Mouse (Mus musculus) left cerebral cortex, adult 11 months (tissue): ENCODE measurements around the gene Usp29.
"Not testable (repeated sequence)": the region's sequence is repeated elsewhere in the genome, so short reads cannot be mapped to it uniquely, and the experiment has no call there.

Source experiments
- DNase-seq: peaks from one replicate; pipeline ENCODE4 v3.0.0; 2022; ENCODE audit warnings: low spot score

Gene Usp29

DNA sequence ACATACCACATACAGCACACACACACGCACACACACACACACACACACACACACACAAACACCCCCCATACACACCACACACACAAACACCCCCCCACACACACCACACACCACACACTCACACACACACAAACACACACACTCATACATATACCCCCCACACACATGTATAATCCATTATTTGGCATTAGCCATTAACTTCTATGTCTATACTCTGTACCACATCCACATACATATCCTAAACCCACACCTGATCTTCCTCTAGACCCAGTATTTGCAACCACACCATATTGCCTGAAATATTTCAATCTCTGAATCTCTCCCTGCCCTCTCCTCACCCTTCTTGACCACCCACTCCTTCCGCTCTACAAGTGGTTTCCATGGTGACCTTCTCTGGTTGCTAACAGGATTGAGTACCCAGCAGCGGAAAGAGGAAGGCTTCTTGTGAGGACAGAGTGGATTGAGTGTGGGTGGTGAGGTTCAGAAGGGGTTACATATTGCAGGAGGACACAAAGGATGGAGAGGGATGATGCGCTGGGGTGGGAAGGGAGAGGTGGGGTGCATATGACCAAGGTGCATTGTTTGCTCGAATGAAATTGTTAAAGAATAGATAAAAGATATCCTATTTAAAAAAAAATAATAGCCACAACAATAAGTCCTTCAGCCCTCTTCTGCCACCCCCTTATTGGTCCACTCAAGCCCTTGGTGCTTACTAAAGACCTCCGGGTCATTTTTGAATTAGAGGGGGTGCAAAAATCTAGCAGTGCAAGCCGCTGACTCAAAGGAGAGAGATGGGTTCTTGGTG, 195.8 kb downstream of the Usp29 start:
- DNase-seq = no peak

DNA sequence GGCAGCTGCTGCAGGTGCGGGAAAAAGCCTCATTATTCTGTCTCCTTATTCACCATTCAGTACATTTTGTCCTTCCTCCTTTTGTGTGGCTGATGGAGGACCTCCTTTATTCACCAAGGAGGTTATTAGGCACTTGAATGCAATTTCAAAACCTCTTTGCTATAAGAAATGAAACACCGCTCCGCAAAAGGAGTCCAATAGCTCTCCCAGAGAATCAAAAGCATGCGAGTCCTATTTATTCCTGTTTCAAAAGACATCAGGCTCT, 196.3 kb downstream of the Usp29 start:
- DNase-seq = no peak

DNA sequence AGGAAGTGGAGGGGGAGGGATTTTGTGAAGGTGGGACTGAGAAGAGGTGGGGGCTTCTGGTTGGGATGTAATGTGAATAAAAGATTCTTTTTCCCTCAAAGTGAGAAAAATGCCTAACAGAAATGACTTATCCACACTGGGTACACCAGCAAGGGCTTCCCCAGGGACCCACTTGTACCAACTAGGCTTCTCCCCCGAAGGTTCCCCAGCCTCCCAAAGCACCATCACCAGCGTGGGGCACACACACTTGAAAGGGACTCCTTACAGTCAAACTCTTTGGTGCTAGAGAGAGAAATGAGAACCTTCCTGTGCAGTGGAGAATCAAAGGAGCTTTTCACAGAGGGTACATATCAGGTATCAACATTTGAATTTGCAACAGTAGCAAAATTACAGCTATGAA, 198.9 kb downstream of the Usp29 start:
- DNase-seq = no peak

DNA sequence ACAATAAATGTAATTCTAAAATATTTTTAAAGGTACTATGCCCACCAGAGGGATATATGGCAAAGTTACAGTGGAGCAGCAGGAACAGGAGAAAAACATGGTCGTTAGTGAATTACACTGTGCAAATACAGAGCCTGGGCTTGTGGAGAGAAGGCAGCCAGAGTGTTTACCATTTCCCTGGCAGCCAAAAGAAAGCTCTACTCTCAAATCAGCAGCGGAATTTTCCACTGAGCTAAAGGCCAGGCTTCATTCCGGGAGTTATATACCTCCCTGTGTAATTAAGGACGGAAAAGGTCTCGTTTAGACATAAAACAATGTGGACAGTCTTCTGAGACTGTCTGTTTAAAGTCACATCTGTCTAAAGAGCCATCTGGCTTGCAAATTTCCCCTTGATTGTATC, 204.4 kb downstream of the Usp29 start:
- no peak for DNase-seq

DNA sequence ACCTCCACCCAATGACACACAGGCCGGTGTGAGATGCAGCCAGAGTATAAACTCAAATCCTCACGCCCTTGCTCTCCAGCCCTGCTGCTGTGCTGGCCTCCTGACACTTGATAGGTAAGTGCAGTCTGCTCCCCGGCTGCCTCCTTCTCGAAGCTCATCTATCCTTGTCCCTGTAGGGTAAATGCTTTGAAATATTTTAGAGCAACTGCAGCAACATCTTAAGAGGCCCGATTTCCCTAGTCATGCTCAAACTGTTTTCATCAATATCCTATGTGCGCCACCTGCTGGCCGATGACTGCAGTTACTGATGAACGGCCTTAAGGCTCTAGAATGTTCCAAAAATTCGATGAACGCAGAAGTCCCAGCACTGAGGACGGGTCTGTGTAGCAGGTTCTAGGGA, 206.7 kb downstream of the Usp29 start:
- peak; percentile 68 for DNase-seq

DNA sequence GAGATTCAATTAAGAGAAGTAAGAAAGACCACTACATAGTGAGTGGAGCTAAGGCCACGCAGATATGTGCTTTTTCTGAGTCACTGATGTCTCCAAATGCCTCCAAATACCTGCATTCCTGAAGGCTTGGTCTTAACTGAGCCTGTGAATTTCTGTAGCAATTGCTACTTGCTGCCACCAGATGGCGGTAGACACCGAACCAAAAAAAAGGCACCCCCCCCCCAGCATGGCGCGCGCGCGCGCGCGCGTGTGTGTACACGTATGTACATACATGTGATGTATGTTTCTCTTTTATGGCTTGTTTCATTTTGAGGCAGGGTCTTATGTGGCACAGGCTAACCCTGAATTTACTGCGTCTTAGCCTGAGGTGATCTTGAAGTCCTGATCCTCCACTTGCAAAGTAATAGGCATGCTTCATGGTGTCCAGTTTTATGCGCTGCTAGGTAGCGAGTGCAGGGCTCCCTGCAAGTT, 210.4 kb downstream of the Usp29 start:
- DNase-seq = no peak

DNA sequence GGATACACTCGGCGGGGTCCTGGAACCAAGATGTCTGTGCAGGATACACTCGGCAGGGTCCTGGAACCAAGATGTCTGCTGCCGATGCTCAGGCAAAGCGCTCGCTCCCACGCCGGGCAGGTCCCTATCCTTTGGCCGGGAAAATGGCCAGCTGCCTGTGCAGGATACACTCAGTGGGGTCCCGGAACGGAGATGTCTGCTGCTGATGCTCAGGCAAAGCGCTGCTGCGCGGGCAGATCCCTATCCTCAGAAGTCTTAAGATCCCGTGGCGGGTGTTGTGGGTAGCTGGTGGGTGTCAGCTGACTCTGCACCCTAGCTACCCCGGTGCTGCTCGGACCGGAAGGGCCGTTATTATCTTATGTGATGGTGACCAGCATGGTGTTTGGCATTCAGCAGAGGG, 217.7 kb downstream of the Usp29 start:
- DNase-seq = not testable (repeated sequence)

DNA sequence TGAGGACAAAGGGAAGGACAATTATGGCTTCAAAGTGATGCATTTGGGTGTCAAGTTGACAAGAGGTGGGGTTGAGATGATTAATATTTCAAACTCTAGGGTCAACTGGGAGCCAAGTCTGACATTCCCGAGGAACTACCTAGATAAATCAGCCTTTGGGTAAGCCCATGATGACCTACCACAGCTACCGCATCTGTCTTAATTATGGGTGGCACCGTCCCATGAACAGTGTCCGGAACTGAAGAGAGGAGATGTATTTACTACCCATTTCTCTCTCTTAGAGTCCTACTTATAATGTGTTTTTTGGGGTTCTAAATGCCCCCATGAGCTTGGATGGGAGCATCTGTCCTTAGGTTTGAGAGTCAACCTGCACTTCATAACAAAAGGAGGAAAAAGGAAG, 226.2 kb downstream of the Usp29 start:
- no peak for DNase-seq

DNA sequence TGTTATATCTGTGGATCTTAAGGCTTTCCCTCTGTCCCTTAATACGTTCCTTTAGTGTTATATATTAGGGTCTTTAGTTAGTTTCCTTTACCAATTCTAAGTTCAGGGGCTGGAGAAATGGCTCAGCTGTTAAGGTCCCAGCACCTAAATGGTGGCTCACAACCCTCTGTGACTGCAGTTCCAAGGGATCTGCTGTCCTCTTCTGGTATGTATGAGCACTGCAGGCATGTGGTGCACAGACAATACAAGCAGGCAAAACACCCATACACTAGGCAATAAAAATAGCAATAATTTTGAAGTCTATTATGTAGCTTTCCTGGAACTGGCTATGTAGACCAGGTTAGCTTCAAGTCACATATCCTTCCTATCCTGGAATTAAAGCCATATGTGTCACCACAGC, 228.2 kb downstream of the Usp29 start:
- DNase-seq = no peak

DNA sequence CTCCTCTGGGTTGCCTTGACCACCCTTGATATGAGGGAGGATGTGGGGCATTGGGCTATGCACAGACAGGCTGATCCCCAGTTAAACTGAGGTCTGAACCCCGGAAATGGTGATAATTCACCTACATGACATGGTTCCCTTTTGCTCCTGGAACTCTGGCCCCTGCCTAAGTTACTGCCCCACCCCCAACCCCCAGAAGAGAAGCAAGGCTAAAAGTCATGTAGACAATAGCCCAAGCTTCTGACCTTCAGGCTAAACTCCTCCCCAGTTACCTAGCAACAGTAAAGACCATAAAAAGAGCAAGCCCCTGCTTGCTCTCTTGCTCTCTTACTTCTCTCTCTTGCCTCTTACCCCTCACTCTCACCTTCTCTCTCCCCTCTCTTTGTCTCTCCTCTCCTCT, 243.2 kb downstream of the Usp29 start:
- DNase-seq = no peak

DNA sequence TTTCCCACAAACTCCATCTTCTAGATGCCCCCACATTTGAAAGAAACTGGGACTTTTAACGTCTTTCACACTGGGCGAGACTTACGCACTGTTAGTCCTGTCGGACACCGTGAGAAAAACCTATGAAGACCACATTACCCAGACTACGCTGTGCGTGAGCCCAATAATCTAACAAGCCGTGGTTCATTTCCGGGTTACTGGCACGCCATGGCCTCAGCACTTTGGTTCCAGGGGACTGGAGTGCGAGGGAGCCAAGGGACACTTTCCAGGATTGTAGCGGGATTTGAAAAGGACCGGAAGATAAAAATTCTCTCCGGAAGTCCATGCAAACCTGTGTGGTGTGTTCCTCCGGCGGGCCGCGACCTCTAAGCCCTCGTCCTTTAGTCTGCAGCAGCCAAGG, 246.5 kb downstream of the Usp29 start:
- DNase-seq = no peak

DNA sequence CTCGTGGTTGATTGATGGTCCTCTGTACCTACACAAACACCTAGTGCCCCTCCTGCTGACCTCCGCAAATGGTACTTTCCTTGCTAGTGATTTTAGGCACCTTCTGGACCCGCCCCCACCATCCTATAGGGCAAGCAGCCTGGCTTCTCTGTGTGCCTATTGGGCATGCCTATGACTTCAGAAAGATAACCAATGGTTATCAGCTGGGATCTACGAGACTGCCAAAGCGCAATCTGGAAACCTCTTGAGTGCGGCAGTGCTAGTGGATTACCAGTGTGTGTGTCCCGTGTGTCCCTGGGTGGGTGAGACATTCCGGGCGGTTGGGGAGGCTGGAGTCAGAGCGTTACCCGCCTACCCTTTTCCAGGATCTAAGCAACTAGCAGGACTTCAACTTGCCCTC, 264.9 kb downstream of the Usp29 start, which contains the start of gene Aurkc:
Gene Aurkc, plus strand, starts transcription at position 50 of the 400 bp plus-strand sequence.
- DNase-seq = not testable (repeated sequence)

DNA sequence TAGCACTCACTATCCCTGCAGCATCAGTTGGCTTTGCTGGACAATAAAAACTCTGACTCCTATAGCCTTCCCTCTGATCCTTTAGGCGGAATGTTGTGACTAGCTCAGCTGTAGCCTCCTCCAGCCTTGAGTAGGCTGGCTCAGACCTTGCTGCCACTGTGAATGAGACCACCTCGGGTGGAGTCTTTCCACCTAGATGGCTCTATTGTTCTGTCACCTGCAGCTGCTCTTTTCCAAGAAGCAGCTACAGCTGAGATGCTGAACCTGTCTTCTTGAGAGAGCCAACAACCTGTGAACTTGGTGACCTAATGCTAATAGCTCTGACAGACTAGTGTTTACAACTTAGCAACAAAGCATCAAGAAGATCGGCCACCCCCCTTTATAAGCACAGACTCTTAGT, 268.5 kb downstream of the Usp29 start:
- not testable (repeated sequence) for DNase-seq

DNA sequence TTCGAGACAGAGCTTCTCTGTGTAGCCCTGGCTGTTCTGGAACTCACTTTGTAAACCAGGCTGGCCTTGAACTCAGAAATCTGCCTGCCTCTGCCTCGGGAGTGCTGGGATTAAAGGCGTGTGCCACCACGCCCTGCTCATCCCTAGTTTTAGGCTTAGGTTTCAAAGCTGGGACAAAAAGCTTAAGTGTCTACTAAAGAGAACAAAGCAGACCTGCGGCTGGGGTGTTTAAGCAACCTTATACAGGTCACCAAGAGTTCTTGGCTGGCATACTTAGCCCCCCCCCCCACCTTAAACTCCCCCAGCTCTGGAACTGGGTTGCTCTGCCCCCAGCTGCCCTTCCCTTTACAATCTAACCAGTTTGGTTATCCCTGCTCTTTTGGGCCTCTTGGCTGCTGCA, 275.1 kb downstream of the Usp29 start:
- not testable (repeated sequence) for DNase-seq
